Mouse (Mus musculus) frontal cortex, postnatal 25 days (tissue): Measurements from ENCODE around the gene Cyp2a4.
"Not testable (repeated sequence)": the region's sequence is repeated elsewhere in the genome, so short reads cannot be mapped to it uniquely, and the experiment has no call there.

Source experiments
- DNase-seq, 2 experiments: peaks; one replicate each; pipeline ENCODE4 v3.0.0; 2022; ENCODE audit warnings: low spot score in 2 of 2

Cyp2a4 gene

DNA sequence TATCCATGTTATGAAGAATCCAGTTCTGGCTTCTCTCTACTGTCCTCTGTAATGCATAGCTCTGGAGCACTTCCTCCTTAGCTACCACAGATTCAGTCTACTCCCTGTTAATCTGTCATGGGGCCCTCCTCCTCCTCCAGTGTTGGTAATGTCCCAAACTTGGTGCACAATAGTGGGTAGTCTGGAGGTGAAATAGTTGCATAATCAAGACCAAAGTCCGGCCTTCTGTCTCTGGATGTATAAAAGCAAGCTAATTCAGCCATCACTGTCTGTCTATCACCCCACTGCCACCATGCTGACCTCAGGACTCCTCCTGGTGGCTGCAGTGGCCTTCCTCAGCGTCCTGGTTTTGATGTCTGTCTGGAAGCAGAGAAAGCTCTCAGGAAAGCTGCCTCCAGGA, at the start of gene Cyp2a4:
Gene Cyp2a4, plus strand, starts transcription at position 244 of the 400 bp plus-strand sequence.
- not testable (repeated sequence) for DNase-seq

- not testable (repeated sequence) for DNase-seq
These were observed 46.9 kb upstream of the Cyp2a4 start, which contains the start of gene Vmn1r184 for GRCm38 (mm10) chr7:26260034-26260433. Gene Vmn1r184 (plus strand): TSS chr7:26260334.

DNA sequence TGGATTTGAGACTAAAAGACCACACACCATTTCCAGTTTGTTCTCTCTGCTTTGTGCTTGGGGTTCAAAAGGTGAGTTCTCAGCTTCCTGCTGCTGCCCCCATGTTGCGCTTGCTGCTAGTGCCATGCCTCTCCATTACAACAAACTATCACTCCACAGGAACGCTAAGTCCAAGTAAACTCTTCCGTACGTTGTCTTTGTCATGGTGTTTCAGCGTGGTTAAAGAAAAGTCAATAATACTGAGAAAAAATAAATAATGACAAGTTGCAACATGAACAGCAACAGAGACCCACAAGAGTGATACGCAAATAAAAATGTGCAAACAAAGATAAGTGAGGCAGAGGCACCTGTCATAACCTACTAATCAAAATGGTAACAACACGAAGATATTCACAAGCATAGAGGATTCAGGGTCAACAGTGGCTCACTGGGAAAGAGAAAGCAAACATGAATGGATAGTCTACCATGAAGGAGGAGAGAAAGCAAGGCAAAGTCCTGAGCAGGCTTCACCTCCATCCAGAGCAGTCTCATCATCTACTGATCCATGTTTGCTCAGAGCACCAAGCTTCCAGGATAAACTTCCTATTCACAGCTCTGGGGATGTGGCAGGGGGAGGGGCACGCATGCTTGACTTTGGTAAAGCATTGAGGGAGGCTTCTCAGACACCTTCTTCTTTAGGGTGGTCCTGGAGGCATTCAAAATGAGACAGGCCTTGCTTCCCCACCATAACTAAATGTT, 3.4 kb upstream of the Cyp2a4 start:
- not testable (repeated sequence) for DNase-seq

- not testable (repeated sequence) for DNase-seq
These were observed 4.8 kb downstream of the Cyp2a4 start for GRCm38 (mm10) chr7:26311786-26312185.

DNA sequence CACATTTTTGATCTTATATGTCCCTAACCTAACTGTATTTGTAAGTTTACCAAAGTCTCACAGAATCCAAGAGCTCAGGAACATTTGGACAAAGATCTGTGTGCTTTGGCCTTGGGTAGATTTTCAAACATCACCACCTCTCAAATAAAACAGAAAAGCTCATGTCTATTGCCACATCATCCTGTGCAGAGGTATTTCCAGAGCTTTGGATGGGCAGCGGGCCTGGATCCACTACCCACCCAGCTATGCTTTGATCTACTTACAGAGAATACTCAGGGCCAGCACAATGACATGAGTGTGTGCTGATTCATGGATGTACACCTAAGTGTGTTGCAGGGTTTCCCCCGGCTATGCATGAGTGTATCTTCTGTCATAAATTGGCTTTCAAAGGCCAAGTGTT, 8.2 kb downstream of the Cyp2a4 start:
- not testable (repeated sequence) for DNase-seq

DNA sequence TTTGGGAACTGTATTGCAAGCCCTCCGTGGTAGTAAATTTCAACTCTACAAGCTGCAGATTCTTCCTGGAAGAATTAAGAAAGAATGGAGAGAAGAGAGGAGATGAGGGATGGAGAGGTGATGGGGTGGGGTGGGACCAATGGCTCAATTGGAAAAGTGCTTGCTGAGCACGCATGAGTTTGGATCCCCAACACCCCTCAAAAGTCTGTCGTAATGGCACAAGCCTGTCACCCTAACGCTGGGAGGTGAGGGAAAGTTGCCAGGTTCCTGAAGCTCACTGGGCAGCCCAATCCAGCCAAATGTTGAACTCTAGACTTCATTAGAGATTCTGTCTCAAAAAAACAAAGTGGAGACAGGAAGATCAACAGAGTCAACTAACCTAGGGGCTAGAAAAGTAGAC, 8.8 kb downstream of the Cyp2a4 start:
- DNase-seq, result not testable (repeated sequence)

- DNase-seq, result not testable (repeated sequence)
These were observed 13.4 kb downstream of the Cyp2a4 start for GRCm38 (mm10) chr7:26320361-26320760.

GRCm38 (mm10) chr7:26350177-26350576, 43.2 kb downstream of the Cyp2a4 start:
- DNase-seq, result not testable (repeated sequence)

GRCm38 (mm10) chr7:26352258-26352657, 45.3 kb downstream of the Cyp2a4 start:
- DNase-seq, result not testable (repeated sequence)

DNA sequence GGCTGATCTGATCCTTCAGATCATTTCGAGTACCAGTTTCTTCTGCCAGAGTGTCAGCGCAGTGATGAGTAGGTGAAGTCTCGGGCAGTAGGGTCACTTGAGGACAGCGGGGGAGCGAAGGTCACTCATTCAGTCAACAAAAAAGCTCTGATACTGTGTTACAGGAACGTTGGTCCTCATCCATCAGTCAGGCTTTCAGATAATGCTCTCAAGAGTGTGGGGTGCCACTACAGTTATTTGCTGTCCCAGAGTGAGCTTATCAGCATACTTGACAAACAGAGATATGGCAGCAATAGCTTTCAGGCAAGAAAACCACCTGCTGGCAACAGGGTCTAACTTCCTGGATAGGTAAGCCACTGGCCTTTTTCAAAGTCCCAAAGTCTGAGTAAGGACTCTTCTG, 49.8 kb downstream of the Cyp2a4 start:
- not testable (repeated sequence) for DNase-seq
